Mouse (Mus musculus): ENCODE measurements around the gene Mlycd. TPM values are rescaled to one million over a fixed set of nuclear protein-coding genes. Genes with fewer than 3 reads are reported as not detected.

The Mlycd gene
- polyA plus RNA-seq, 1 experiment from 2014 or later: 19.3 TPM

DNA sequence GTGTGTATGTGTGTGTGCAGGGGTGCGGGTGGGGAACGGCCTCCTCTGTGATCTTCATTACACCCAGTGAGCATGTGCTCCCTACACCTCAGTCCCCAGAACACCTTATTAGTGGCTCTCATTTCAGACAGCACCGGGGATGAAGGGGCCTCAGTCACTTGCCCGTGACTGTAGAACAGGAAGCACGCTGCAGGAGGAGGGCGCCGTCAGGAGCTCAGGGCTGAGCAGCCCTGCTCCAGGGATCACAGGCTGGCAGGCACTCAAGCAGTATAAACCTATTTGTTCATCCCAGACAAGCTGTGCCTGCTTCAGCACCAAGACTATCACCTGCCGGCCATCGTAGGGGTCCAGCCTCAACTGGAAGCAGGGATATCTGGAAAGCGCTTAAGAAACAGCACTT lies 9.2 kb downstream of the Mlycd start:
- 69% methylated on average over 10 of the region's 10 CpGs for WGBS
- H3K27ac ChIP-seq (ENCODE audit: poor library complexity, severe bottlenecking): no peak overlapping the region
- no peak overlapping the region for H3K9ac ChIP-seq
- H3K4me1 ChIP-seq (replicated peaks): peaks cover 7% of the 10 kb centered on the region
- no peaks in the 10 kb centered on the region for H3K27me3 ChIP-seq (replicated peaks)
- no peak for ATAC-seq (ENCODE audit: insufficient number of reproducible peaks, low FRiP score)
- H3K36me3 ChIP-seq: peaks cover 62% of the 10 kb centered on the region
- H3K9me3 ChIP-seq (replicated peaks): no peaks in the 10 kb centered on the region
- H3K4me2 ChIP-seq: no peak overlapping the region
- H3K4me3 ChIP-seq: no peak overlapping the region

GRCm38 (mm10) chr8:119404648-119405047 lies 10.0 kb downstream of the Mlycd start:
- no peak overlapping the region for H3K27ac ChIP-seq (ENCODE audit: poor library complexity, severe bottlenecking)
- H3K36me3 ChIP-seq: peaks cover 70% of the 10 kb centered on the region
- no peaks in the 10 kb centered on the region for H3K27me3 ChIP-seq (replicated peaks)
- no peak overlapping the region for H3K4me3 ChIP-seq
- ATAC-seq (ENCODE audit: insufficient number of reproducible peaks, low FRiP score): no peak
- H3K9ac ChIP-seq: no peak overlapping the region
- H3K9me3 ChIP-seq (replicated peaks): no peaks in the 10 kb centered on the region
- no peak overlapping the region for H3K4me2 ChIP-seq
- H3K4me1 ChIP-seq (replicated peaks): no peaks in the 10 kb centered on the region
- WGBS: 94% methylated on average over 5 of the region's 5 CpGs

DNA sequence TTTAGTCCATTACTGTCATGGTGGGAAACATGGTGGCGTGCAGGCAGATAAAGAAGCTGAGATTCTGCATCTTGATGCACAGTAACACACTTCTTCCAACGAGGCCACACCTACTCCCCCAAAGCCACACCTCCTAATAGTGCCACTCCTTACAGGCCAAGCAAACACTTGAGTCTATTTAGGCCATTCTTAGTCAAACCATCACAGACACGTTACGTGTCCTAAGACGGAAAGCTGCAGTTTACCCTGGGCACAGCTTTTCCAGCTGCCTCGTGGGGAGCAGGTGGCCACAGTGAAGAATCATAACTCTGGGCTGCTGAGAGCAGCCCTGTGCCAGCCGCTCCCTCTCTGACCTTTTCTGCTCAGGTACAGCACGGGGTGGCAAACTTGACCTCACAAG lies 13.6 kb downstream of the Mlycd start:
- Histone ChIP-seq H3K4me2 (no peak overlapping the region), H3K27ac (ENCODE audit: poor library complexity, severe bottlenecking) (no peak overlapping the region), H3K9me3 (replicated peaks) (no peaks in the 10 kb centered on the region), H3K27me3 (replicated peaks) (no peaks in the 10 kb centered on the region), H3K36me3 (peaks cover 71% of the 10 kb centered on the region), H3K4me1 (replicated peaks) (peaks cover 5% of the 10 kb centered on the region; the same call in 1 of the 2 replicates), H3K9ac (no peak overlapping the region), H3K4me3 (no peak overlapping the region)
- 79% methylated on average over 8 of the region's 8 CpGs for WGBS
- ATAC-seq (ENCODE audit: insufficient number of reproducible peaks, low FRiP score): no peak

GRCm38 (mm10) chr8:119412037-119412734 lies 17.5 kb downstream of the Mlycd start:
- H3K27me3 ChIP-seq (replicated peaks): peaks cover 16% of the 10 kb centered on the region
- H3K4me1 ChIP-seq (replicated peaks): peaks cover 5% of the 10 kb centered on the region; the same call in 1 of the 2 replicates
- H3K27ac ChIP-seq (ENCODE audit: poor library complexity, severe bottlenecking): no peak overlapping the region
- H3K9me3 ChIP-seq (replicated peaks): no peaks in the 10 kb centered on the region
- WGBS: 50% methylated on average over 10 of the region's 10 CpGs
- no peak for ATAC-seq (ENCODE audit: insufficient number of reproducible peaks, low FRiP score)
- no peak overlapping the region for H3K9ac ChIP-seq
- H3K36me3 ChIP-seq: peaks cover 45% of the 10 kb centered on the region
- H3K4me2 ChIP-seq: no peak overlapping the region
- no peak overlapping the region for H3K4me3 ChIP-seq

GRCm38 (mm10) chr8:119412735-119413498 lies 18.2 kb downstream of the Mlycd start:
- 12% methylated on average over 18 of the region's 18 CpGs for WGBS
- no peak overlapping the region for H3K27ac ChIP-seq (ENCODE audit: poor library complexity, severe bottlenecking)
- peaks cover 38% of the 10 kb centered on the region for H3K36me3 ChIP-seq
- no peaks in the 10 kb centered on the region for H3K9me3 ChIP-seq (replicated peaks)
- H3K9ac ChIP-seq: peak overlapping the region; percentile 68
- peak; percentile 37; the same call in 1 of the 2 replicates for ATAC-seq (ENCODE audit: insufficient number of reproducible peaks, low FRiP score)
- H3K4me2 ChIP-seq: peak overlapping the region; percentile 70
- H3K4me3 ChIP-seq: peak overlapping the region; percentile 34; the same call in 1 of the 2 replicates
- H3K27me3 ChIP-seq (replicated peaks): peaks cover 23% of the 10 kb centered on the region
- peaks cover 5% of the 10 kb centered on the region; the same call in 1 of the 2 replicates for H3K4me1 ChIP-seq (replicated peaks)

DNA sequence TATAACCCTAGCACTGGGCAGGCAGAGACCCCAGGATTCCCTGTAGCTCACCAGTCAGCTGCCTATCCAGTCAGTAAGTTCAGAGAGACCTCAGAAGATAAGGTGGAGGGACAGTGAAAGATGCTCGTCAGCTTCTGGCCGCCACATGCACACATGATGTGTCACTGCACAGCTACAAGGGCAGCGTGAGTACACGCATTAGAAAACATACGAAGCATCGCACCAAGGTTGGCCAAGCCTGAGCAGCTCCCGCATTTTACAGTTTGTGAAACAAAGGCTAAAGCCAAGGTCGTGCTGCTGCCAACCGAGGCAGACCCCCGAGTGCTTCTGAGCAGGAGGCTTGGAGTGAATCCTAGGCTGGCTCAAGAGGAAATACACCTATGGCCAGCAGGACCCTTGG lies 18.9 kb downstream of the Mlycd start:
- Histone ChIP-seq H3K27ac (ENCODE audit: poor library complexity, severe bottlenecking) (no peak overlapping the region), H3K4me2 (no peak overlapping the region), H3K9me3 (replicated peaks) (no peaks in the 10 kb centered on the region), H3K4me1 (replicated peaks) (peaks cover 5% of the 10 kb centered on the region; the same call in 1 of the 2 replicates), H3K4me3 (no peak overlapping the region), H3K36me3 (peaks cover 31% of the 10 kb centered on the region), H3K9ac (no peak overlapping the region), H3K27me3 (replicated peaks) (peaks cover 24% of the 10 kb centered on the region)
- no peak for ATAC-seq (ENCODE audit: insufficient number of reproducible peaks, low FRiP score)
- 74% methylated on average over 10 of the region's 10 CpGs for WGBS

DNA sequence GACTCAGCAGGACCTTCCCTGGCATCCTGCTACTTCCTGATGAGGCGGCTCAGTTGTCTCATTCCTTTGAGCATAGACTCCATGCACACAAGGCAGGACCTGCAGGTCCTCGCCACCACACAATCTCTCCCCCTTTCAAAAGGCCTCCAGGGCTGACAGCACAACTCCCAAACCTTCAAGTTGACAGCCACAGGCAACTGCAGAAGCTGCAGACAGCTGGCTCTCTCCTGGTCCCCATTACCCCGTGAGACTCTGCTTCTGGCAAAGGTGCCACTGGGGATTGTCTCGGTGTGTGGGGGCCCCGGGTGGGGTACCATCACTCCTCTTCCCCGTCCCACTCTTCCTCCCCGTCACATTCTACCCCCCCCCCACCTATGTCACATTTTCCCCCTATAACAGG lies 25.6 kb downstream of the Mlycd start:
- Histone ChIP-seq H3K36me3 (no peaks in the 10 kb centered on the region), H3K27me3 (replicated peaks) (peaks cover 21% of the 10 kb centered on the region), H3K4me3 (no peak overlapping the region), H3K4me2 (no peak overlapping the region), H3K9me3 (replicated peaks) (no peaks in the 10 kb centered on the region), H3K9ac (no peak overlapping the region), H3K4me1 (replicated peaks) (peaks cover 31% of the 10 kb centered on the region), H3K27ac (ENCODE audit: poor library complexity, severe bottlenecking) (no peak overlapping the region)
- ATAC-seq (ENCODE audit: insufficient number of reproducible peaks, low FRiP score): no peak
- WGBS: 64% methylated on average over 7 of the region's 7 CpGs

DNA sequence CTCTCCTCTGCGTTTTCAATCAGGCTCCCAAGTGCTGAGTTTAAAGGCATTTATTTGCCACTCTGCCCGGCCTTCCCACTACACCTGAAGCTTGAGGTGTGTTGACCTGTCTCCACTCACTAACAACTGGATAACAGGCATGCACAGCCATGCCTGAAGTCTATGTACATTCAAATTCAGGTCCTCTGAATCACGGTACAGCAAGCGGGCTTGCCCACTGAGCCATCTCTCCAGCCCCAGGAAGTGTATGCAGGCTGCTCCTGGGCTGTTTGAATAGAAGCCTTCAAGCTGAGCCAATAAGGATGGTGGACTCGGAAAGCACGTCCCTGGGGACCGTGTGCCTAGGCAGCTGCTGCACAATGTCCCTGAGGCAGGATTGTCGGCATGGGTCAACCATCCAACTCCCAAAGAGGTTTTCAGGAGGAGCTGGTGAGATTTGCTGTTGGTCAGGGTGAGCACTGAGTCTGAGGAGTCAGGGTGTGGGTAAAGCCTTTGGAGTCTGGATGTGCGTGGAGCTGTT lies 27.0 kb downstream of the Mlycd start:
- no peak overlapping the region for H3K9ac ChIP-seq
- peaks cover 38% of the 10 kb centered on the region for H3K4me1 ChIP-seq (replicated peaks)
- no peaks in the 10 kb centered on the region for H3K9me3 ChIP-seq (replicated peaks)
- H3K27ac ChIP-seq (ENCODE audit: poor library complexity, severe bottlenecking): no peak overlapping the region
- H3K4me2 ChIP-seq: no peak overlapping the region
- 56% methylated on average over 9 of the region's 9 CpGs for WGBS
- H3K4me3 ChIP-seq: no peak overlapping the region
- peaks cover 9% of the 10 kb centered on the region for H3K27me3 ChIP-seq (replicated peaks)
- no peak for ATAC-seq (ENCODE audit: insufficient number of reproducible peaks, low FRiP score)
- no peaks in the 10 kb centered on the region for H3K36me3 ChIP-seq

- H3K9me3 ChIP-seq (replicated peaks): no peaks in the 10 kb centered on the region
- no peak overlapping the region for H3K9ac ChIP-seq
- peaks cover 38% of the 10 kb centered on the region for H3K4me1 ChIP-seq (replicated peaks)
- peaks cover 7% of the 10 kb centered on the region; the same call in 1 of the 2 replicates for H3K27me3 ChIP-seq (replicated peaks)
- H3K4me3 ChIP-seq: no peak overlapping the region
- H3K4me2 ChIP-seq: no peak overlapping the region
- no peaks in the 10 kb centered on the region for H3K36me3 ChIP-seq
- WGBS: 52% methylated on average over 9 of the region's 9 CpGs
- no peak for ATAC-seq (ENCODE audit: insufficient number of reproducible peaks, low FRiP score)
- H3K27ac ChIP-seq (ENCODE audit: poor library complexity, severe bottlenecking): no peak overlapping the region
Measured at GRCm38 (mm10) chr8:119422123-119422711, 27.5 kb downstream of the Mlycd start.

DNA sequence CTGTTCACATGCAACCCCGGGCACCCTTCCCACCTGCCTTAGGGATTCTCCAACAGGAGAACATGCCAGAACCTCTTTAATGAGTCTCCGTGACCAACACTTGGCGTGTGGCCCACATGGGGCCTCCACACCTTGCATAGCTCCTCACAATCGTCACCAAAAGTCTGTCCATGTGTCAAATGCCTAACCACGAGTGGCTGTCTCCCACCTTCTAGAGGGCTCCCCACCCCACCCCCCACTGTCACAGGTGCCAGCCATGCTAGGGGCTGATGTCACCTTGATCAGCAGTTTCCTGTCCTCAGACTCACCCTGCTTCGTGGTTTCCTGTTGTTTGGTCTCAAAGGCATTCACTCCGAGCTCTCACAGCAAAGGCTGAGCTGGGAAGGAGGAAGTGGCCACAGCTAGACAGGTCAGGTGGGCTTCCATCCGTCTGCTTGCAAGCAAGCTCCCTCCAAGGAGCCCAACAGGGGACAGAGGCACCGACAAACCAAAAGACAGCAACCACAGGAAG lies 29.0 kb downstream of the Mlycd start:
- ATAC-seq (ENCODE audit: insufficient number of reproducible peaks, low FRiP score): peak; percentile 20; the same call in 1 of the 2 replicates
- Histone ChIP-seq H3K4me3 (no peak overlapping the region), H3K4me2 (no peak overlapping the region), H3K9ac (no peak overlapping the region), H3K9me3 (replicated peaks) (no peaks in the 10 kb centered on the region), H3K4me1 (replicated peaks) (peaks cover 38% of the 10 kb centered on the region), H3K27me3 (replicated peaks) (no peaks in the 10 kb centered on the region; the same call in 1 of the 2 replicates), H3K27ac (ENCODE audit: poor library complexity, severe bottlenecking) (no peak overlapping the region), H3K36me3 (no peaks in the 10 kb centered on the region)
- WGBS: 43% methylated on average over 9 of the region's 9 CpGs
